In genomic region chr11:23665311-23665786, GRCm38 (mm10) we compare ENCODE assay signal across 7 mouse cellular contexts. TPM values are rescaled to one million over a fixed set of nuclear protein-coding genes. Genes with fewer than 3 reads are reported as not detected.
A peak's percentile ranks its signal among the peaks of the same experiment; 100 is the strongest.
DNase-seq lines count a peak whose midpoint lies in the region; ATAC-seq and TF ChIP-seq lines count a peak whose summit lies in the region.

Gene Pus10 (plus strand): TSS chr11:23665674.

- DNase-seq in adipocyte (ENCODE audit: low spot score), result peak; percentile 93
- DNase-seq in left cerebral cortex, postnatal 14 days (ENCODE audit: low spot score in 2 of 2), result no peak
- no peak for DNase-seq in midbrain, embryonic 10.5 days (ENCODE audit: low spot score)
- no peak for DNase-seq in embryo, embryonic 9.5 days (ENCODE audit: extremely low spot score)

- intact Hi-C loops in left cerebral cortex, postnatal 14 days (cut with DNase I), result loop anchor here (5.0 kb wide), 1 partner anchor 33 kb away; the partner anchor contains the start of gene 0610010F05Rik

- TF ChIP-seq EP300 in ES-Bruce4 (IDR thresholded peaks at IDR 0.05; ENCODE audit: insufficient read depth, low read depth, low read length), result no peak

- H3K36me3 ChIP-seq in ES-Bruce4 (ENCODE audit: control insufficient read depth, insufficient read depth, low read length, poor library complexity, severe bottlenecking), result peaks cover 7% of the 10 kb centered on the region; the same call in 1 of the 2 replicates
- H3K36me3 ChIP-seq in forebrain, embryonic 12.5 days (replicated peaks), result no peaks in the 10 kb centered on the region
- no peaks in the 10 kb centered on the region for H3K36me3 ChIP-seq in hindbrain, embryonic 13.5 days
- no peaks in the 10 kb centered on the region for H3K36me3 ChIP-seq in midbrain, embryonic 10.5 days

- H3K27ac ChIP-seq in ES-Bruce4 (ENCODE audit: insufficient read depth, low read length), result peak within 1 kb of the TSS; percentile 70
- H3K27ac ChIP-seq in forebrain, embryonic 12.5 days, result peak within 1 kb of the TSS; percentile 94
- H3K27ac ChIP-seq in hindbrain, embryonic 13.5 days, result peak within 1 kb of the TSS; percentile 97
- H3K27ac ChIP-seq in midbrain, embryonic 10.5 days (replicated peaks), result peak within 1 kb of the TSS; percentile 95

- peaks cover 1% of the 10 kb centered on the region for H3K4me1 ChIP-seq in ES-Bruce4 (ENCODE audit: control insufficient read depth, insufficient read depth, low read length)
- peaks cover 16% of the 10 kb centered on the region for H3K4me1 ChIP-seq in forebrain, embryonic 12.5 days
- peaks cover 25% of the 10 kb centered on the region for H3K4me1 ChIP-seq in hindbrain, embryonic 13.5 days (replicated peaks)
- peaks cover 32% of the 10 kb centered on the region for H3K4me1 ChIP-seq in midbrain, embryonic 10.5 days

- TF ChIP-seq CTCF in ES-Bruce4 (IDR thresholded peaks at IDR 0.05; ENCODE audit: low read depth, low read length), result no peak

- H3K9ac ChIP-seq in ES-Bruce4 (ENCODE audit: low read depth, poor library complexity, severe bottlenecking), result peak within 1 kb of the TSS; percentile 93
- H3K9ac ChIP-seq in forebrain, embryonic 12.5 days, result peak within 1 kb of the TSS; percentile 90
- peak within 1 kb of the TSS; percentile 92 for H3K9ac ChIP-seq in hindbrain, embryonic 13.5 days

- H3K4me3 ChIP-seq in ES-Bruce4 (ENCODE audit: low read depth, low read length), result peak within 1 kb of the TSS; percentile 74
- H3K4me3 ChIP-seq in forebrain, embryonic 12.5 days (replicated peaks), result peak within 1 kb of the TSS; percentile 89
- peak within 1 kb of the TSS; percentile 91 for H3K4me3 ChIP-seq in hindbrain, embryonic 13.5 days
- peak within 1 kb of the TSS; percentile 78 for H3K4me3 ChIP-seq in midbrain, embryonic 10.5 days

- no peak for TF ChIP-seq POLR2A in ES-Bruce4 (IDR thresholded peaks at IDR 0.05; ENCODE audit: insufficient read depth, low read length)

- peak; percentile 62 for ATAC-seq in forebrain, embryonic 12.5 days (ENCODE audit: low FRiP score)
- peak; percentile 73 for ATAC-seq in hindbrain, embryonic 13.5 days (ENCODE audit: low FRiP score)

- H3K27me3 ChIP-seq in ES-Bruce4 (ENCODE audit: control insufficient read depth, insufficient read depth, low read length, poor library complexity, severe bottlenecking), result no peaks in the 10 kb centered on the region
- no peaks in the 10 kb centered on the region for H3K27me3 ChIP-seq in forebrain, embryonic 12.5 days
- no peaks in the 10 kb centered on the region for H3K27me3 ChIP-seq in hindbrain, embryonic 13.5 days
- no peaks in the 10 kb centered on the region for H3K27me3 ChIP-seq in midbrain, embryonic 10.5 days (ENCODE audit: low read depth, poor library complexity, severe bottlenecking)

- peak within 1 kb of the TSS; percentile 67 for H3K4me2 ChIP-seq in forebrain, embryonic 12.5 days
- peak within 1 kb of the TSS; percentile 78 for H3K4me2 ChIP-seq in hindbrain, embryonic 13.5 days

- WGBS in forebrain, embryonic 12.5 days, result under 1% methylated on average over 40 of the region's 40 CpGs
- under 1% methylated on average over 39 of the region's 40 CpGs for WGBS in hindbrain, embryonic 13.5 days
- WGBS in midbrain, embryonic 10.5 days, result under 1% methylated on average over 40 of the region's 40 CpGs

- H3K9me3 ChIP-seq in ES-Bruce4 (replicated peaks; ENCODE audit: control insufficient read depth, insufficient read depth, low read length, poor library complexity, severe bottlenecking), result no peaks in the 10 kb centered on the region
- H3K9me3 ChIP-seq in forebrain, embryonic 12.5 days, result no peaks in the 10 kb centered on the region
- no peaks in the 10 kb centered on the region for H3K9me3 ChIP-seq in hindbrain, embryonic 13.5 days
- H3K9me3 ChIP-seq in midbrain, embryonic 10.5 days (replicated peaks), result no peaks in the 10 kb centered on the region

RNA-seq across cellular contexts. Expression of gene Pus10, which starts in this region (rescaled TPM):
- 62.5 and 72.8 TPM in 2 replicates for polyA plus RNA-seq in ES-Bruce4 (2011; ENCODE audit: insufficient read depth, insufficient read length, low read depth, missing spikeins)
- 23.8 and 24.9 TPM in 2 replicates for polyA plus RNA-seq in forebrain, embryonic 12.5 days (2016; fragmentation: Nextera tagmentation; extraction: Ambion mirVana)
- 11.8 and 14.0 TPM in 2 replicates for polyA plus RNA-seq in hindbrain, embryonic 13.5 days (2015; fragmentation: Nextera tagmentation; extraction: Ambion mirVana)
- total RNA-seq in left cerebral cortex, postnatal 14 days (2021), result 10 to 100 TPM; 12.1 to 13.4 TPM
- 18.8 and 18.9 TPM in 2 replicates for polyA plus RNA-seq in midbrain, embryonic 10.5 days (2016; fragmentation: Nextera tagmentation; extraction: Ambion mirVana)
